ENCODE assay signal across 20 mouse cellular contexts in genomic region chr15:32273925-32274324, GRCm38 (mm10). TPM values are rescaled to one million over a fixed set of nuclear protein-coding genes. Genes with fewer than 3 reads are reported as not detected.
DNase-seq lines count a peak whose midpoint lies in the region; ATAC-seq lines count a peak whose summit lies in the region.
"Had no signal": no experiment of that assay in that cellular context is flagged by ENCODE, and none has a peak within 500 bp of the region (broad histone marks: within the 10 kb centered on the region; RNA-seq: fewer than 3 reads in every experiment).

No protein-coding gene starts in this region.

- WGBS in kidney, embryonic 16.5 days = 78% methylated on average over 6 of the region's 6 CpGs

- peaks cover 10% of the 10 kb centered on the region; the same call in 1 of the 2 replicates for H3K4me1 ChIP-seq in kidney, embryonic 16.5 days (ENCODE audit: insufficient read depth, low read length)

- H3K27ac ChIP-seq in kidney, embryonic 16.5 days (ENCODE audit: low read length) = no peak overlapping the region
- H3K27ac ChIP-seq: heart, embryonic 13.5 days; liver, embryonic 14.5 days; midbrain, embryonic 13.5 days had no signal

- peak; percentile 38 for DNase-seq in gastrocnemius, adult 18-20 months (ENCODE audit: low spot score)
- DNase-seq in gastrocnemius, adult 8-10 months (ENCODE audit: low spot score in 2 of 2) = no peak
- DNase-seq in kidney, adult 18-20 months = peak; percentile 13
- DNase-seq in urinary bladder, postnatal 14 days (ENCODE audit: low spot score) = peak; percentile 21
- DNase-seq in urinary bladder, adult 18-20 months (ENCODE audit: low spot score in 2 of 2) = no peak
- peak; percentile 32 for DNase-seq in skeletal muscle tissue, adult 2 months (ENCODE audit: low read depth, low spot score)
- DNase-seq in cerebellum, postnatal 25 days = no peak
- DNase-seq: adrenal gland, adult 8-10 months; cerebellum, adult 11 months; cerebellum, postnatal 14 days; left cerebral cortex, postnatal 4 days; retina, postnatal 1 day; thymus, adult 2 months had no signal

- no peak overlapping the region for H3K9ac ChIP-seq in kidney, embryonic 16.5 days (replicated peaks; ENCODE audit: low read length)
- H3K9ac ChIP-seq: heart, embryonic 13.5 days; liver, embryonic 14.5 days; midbrain, embryonic 13.5 days had no signal

- H3K9me3 ChIP-seq in kidney, embryonic 16.5 days (ENCODE audit: low read length) = no peaks in the 10 kb centered on the region
- H3K9me3 ChIP-seq: heart, embryonic 13.5 days; midbrain, embryonic 13.5 days had no signal

- no peak overlapping the region for H3K4me2 ChIP-seq in kidney, embryonic 16.5 days (replicated peaks; ENCODE audit: low read depth, low read length)
- H3K4me2 ChIP-seq: heart, embryonic 13.5 days; midbrain, embryonic 13.5 days had no signal

- H3K4me3 ChIP-seq in kidney, embryonic 16.5 days (ENCODE audit: low read length) = no peak overlapping the region
- H3K4me3 ChIP-seq: heart, embryonic 13.5 days; midbrain, embryonic 13.5 days; myocyte had no signal

- no peaks in the 10 kb centered on the region for H3K27me3 ChIP-seq in kidney, embryonic 16.5 days (ENCODE audit: insufficient read depth, low read length)
- H3K27me3 ChIP-seq: heart, embryonic 13.5 days had no signal

- ATAC-seq in kidney, embryonic 16.5 days (ENCODE audit: low FRiP score, low TSS enrichment) = no peak
- ATAC-seq: midbrain, embryonic 13.5 days had no signal

- peaks cover 6% of the 10 kb centered on the region; the same call in 1 of the 2 replicates for H3K36me3 ChIP-seq in kidney, embryonic 16.5 days (ENCODE audit: insufficient read depth, low read length)
- H3K36me3 ChIP-seq: midbrain, embryonic 13.5 days had no signal

RNA-seq across cellular contexts. Expression of gene Sema5a, which starts 29.3 kb away (rescaled TPM):
- 1 to 10 TPM; 2.3 to 2.9 TPM for total RNA-seq in gastrocnemius, adult 18-20 months (2021)
- 1 to 10 TPM; 1.2 to 2.3 (median 1.9) TPM for total RNA-seq in gastrocnemius, adult 8-10 months (2022)
- 26.0 and 31.4 TPM in 2 replicates for polyA plus RNA-seq in kidney, embryonic 16.5 days (2015; fragmentation: Nextera tagmentation; extraction: Ambion mirVana)
- total RNA-seq: megakaryocyte progenitor cell, adult 5-6 weeks; MEL had no signal

Comparison
In these comparisons a context has a peak if more than half of its experiments do, and no peak if none do; other contexts are left out.
1. DNase-seq: peak in gastrocnemius, adult 18-20 months (single experiment), kidney, adult 18-20 months (single experiment), urinary bladder, postnatal 14 days (single experiment) and skeletal muscle tissue, adult 2 months (single experiment); none in gastrocnemius, adult 8-10 months (0 of 2), urinary bladder, adult 18-20 months (0 of 2) and cerebellum, postnatal 25 days (0 of 2).